Comparison of ENCODE assay signal across 15 mouse cellular contexts in genomic region chr6:93902239-93902638, GRCm38 (mm10).
DNase-seq lines count a peak whose midpoint lies in the region; ATAC-seq lines count a peak whose summit lies in the region.
"Had no signal": no experiment of that assay in that cellular context is flagged by ENCODE, and none has a peak within 500 bp of the region (broad histone marks: within the 10 kb centered on the region; RNA-seq: fewer than 3 reads in every experiment).

No protein-coding gene starts in this region.

- ATAC-seq in megakaryocyte, adult 5-6 weeks (ENCODE audit: poor library complexity, severe bottlenecking) = no peak
- ATAC-seq: CD4-positive, CD25-positive, alpha-beta regulatory T cell, adult 4 months; forebrain, embryonic 14.5 days had no signal

- DNase-seq in layer of hippocampus, adult 9-11 months = peak; percentile 5
- DNase-seq in layer of hippocampus, adult 11-12 months (ENCODE audit: low spot score) = no peak
- DNase-seq in right cerebral cortex, adult 18-20 months = peak; percentile 21
- DNase-seq in right cerebral cortex, adult 2 months (ENCODE audit: low spot score in 2 of 2) = no peak
- peak; percentile 35 for DNase-seq in telencephalon, adult 2 months (ENCODE audit: low read depth, low spot score)
- DNase-seq: adrenal gland, adult 8-10 months; adrenal gland, postnatal 25 days; cerebellum, adult 18-20 months; cerebellum, adult 9-10 months; cerebellum, postnatal 14 days; gastrocnemius, adult 2 months; gastrocnemius, postnatal 14 days had no signal

Comparison
In these comparisons a context has a peak if more than half of its experiments do, and no peak if none do; other contexts are left out.
1. DNase-seq: peak in layer of hippocampus, adult 9-11 months (single experiment), right cerebral cortex, adult 18-20 months (single experiment) and telencephalon, adult 2 months (single experiment); none in layer of hippocampus, adult 11-12 months (single experiment) and right cerebral cortex, adult 2 months (0 of 2).